Mouse (Mus musculus): Measurements from ENCODE around the gene Creg1.

Creg1 gene

DNA sequence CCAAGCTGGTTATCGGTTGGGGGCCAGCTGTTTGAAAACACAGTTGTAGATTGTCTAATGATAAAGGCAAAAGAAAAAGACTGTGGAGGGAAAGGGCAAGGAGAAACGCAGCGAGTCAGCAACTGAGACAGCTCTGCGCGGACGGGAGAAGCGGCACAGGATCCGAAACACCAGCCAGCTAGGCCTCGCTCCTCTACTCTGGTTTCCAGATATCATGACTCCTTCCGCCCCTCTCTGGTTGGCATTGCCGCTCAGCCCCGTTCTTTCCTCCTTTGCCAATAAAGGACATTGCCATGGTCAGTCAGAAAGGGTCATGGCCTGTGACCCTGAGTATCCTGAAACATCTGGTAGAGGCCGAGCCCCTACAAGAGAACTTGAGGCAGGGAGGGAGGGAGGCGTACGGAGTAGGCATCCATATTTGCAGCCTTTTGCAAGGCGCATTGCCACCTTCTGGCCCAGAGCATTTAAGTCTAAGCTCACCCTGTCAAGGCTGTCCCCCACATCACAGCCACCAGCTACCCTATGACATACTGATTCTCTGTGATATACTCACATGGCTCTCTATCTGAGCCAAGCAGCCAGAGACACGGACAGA, 25.6 kb downstream of the Creg1 start:
- no peak for DNase-seq

DNA sequence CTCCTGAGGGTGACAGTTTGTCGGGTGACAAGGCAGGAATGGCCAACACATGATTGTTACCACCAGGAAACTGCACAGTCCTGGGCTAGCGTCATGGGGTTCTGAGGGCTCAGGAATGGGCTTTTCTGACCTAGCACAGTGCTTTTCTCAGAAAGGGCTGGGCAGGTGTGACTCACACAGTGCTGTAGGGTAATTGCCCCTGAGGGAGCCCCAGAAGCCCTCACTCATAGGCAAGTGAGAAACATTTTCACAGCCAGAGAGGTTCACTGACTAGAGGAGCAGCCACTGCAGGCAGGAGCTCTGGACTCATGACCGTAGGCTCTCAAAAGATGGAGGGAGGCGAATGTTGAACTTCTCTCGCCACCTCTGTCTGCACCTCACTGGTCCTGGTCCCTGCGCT, 26.4 kb downstream of the Creg1 start:
- DNase-seq = no peak

DNA sequence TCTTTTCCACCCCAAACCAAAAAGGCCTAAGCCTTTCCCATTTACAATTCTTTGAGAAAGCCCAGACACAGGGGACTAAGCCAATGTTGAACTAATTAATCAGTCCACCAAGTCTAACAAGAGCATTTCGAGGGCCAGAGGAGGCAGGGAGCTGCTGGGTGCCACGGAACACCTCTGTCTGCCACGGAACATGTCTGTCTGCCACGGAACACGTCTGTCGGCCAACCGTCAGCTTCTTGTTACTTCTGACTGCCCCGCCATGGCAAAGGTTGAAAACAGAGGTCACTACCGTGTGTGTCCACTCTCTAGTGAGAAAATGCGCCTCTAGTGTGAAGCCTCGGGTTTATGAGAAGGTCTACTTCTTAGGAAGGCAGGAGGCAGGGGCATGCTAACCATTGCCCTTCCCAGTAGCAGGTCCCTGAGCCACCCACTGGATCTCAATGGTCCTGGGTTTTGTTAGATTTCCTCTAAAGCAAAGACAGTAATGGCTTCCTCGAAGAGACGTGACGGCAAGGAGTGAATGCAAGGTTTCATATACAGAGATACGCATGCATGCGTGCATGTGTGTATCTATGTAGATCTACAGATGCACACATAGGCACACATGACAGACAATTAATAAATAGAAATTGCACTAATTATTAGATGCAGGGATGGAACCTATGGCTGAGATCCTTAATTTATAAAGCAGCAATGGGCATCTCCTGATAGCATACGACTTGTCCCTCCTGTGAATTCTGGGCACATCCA, 27.1 kb downstream of the Creg1 start:
- no peak for DNase-seq

DNA sequence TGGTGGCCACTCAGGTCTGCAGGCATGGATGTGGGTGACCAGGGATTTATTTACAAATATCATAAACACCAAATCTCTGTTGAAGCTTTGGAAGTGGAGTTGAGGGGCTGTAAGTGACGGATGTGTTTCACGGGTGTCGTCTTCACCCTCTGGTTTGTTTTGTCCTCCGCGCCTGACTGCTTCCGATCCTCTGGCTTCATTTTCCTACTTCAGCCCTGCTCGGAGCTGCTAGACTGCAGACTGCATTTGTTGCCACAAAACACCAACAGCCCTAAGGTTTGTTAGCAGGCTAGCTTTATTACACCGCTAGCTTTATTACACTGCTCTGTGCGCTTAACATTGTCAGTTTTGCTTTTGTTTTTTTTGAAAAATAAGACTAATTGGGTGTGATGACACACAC, 27.9 kb downstream of the Creg1 start:
- no peak for DNase-seq

DNA sequence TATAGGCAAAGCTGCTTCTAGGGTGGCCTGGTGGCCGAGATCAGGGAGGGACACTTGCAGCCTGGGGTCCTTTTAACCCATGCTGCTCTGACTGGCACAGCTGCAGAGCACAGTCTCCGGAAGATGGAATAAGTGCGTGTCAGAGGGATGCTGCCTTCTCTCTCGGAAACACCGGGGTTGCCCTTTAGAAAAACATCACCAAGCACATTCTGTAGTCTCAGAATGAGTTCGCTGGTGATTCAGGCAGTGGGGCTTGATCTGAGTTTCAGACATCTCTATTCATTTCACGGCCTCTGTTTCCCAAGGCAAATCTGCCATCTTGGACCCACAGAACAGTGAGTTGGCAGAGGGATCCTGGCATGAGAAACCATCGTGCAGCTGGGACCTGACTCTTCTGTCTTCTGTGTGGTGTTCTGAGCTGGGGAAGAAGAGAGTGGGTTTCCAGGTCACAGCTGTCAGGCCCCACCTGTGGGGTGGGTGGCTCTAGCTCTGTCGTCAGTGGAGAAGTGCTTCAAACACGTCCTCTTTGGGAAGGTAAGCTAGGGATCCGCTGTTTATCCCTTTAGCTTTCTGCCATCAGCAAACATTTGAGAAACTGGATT, 38.3 kb downstream of the Creg1 start:
- no peak for DNase-seq

DNA sequence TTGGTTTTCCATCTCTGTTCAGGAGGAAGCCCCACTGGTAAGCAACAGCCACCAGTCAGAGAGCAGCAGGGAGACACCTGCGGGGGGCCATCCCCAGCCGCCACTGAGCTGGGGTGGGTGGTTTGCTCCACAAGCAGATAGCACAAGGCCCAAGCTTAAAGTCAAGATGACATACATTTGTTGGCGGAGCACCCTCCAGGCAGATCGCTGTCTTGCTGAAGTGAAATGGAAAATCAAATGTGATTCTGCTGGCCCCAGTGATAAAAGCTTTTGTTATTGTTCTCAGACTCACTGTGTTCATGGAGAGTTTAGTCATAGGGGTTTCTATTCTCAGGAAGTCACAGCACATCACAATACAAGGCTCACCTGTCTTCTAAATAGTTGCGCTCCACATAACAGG, 39.6 kb downstream of the Creg1 start:
- no peak for DNase-seq

DNA sequence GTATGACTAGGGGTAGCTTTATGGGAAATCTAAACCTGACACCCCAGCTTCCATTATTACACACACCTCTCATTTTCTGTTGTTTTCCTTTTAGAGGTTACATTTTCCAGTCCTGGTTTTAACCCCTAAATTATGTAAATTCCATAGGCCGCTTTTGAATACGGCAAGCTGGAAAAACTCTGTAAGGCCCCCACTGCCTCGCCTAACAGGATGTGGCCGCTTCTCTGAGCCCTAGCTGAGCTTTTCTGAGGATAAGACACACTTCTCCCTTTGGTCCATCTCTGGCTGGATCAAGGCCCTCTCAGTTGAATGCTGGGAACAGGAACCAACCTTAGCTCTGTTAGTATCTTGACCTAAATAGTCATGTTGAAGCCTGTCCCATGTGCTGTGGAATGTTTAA, 40.6 kb downstream of the Creg1 start:
- no peak for DNase-seq

DNA sequence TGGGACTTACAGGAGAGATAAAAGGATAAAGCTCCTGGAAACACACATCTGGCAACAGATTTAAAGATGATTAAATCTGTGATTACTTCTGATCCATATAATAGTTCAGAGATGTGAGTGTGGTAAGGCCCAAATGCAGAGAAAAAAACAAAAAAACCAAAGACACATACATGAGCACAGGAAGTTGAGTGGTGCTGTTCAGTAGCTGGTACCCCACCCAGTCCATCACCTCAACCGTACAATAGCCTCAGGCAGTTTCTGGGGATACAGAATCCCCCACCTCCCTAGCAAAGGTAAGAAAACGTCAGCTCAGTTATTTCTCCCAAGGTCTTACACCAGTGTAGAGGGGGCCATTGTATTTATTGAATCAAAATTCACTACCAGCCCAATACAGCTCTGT, 47.1 kb downstream of the Creg1 start:
- DNase-seq = no peak

DNA sequence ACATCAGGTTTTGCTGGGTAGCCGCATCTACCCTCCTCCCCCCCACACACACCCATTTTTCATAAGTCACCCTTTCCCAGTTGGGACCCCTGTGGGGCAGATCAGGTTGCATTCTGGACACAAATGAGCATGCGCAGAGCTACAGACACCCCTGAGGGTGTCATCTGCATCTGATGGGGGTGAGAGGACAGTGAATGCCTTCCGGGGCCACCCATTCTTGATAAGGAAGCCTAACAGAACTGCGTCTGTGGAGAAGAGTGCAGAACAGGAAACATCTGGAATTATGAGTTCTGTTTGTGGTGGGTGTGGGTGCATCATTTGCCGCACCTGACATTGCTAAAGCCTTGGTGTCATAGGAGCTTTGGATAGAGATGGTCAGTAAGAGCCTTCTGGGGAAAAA, 47.6 kb downstream of the Creg1 start:
- DNase-seq = no peak

DNA sequence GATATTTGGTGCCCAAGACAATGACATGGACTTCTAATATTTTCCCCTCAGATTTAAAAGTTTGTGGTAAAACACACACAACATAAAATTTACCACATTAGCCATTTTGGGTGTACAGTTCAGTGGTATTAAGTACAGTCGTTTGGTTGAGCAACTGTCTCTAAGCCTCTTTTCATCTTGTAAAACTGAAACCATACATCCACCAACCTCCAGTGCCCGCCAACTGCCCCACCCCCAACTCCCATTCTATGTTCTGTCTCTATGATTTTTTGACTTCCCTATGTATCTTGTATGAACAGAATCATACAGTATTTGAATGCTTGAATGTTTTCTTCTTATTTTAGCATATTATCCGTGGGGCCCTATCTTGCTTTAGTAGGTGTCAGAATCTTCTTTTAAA, 49.2 kb downstream of the Creg1 start:
- no peak for DNase-seq

DNA sequence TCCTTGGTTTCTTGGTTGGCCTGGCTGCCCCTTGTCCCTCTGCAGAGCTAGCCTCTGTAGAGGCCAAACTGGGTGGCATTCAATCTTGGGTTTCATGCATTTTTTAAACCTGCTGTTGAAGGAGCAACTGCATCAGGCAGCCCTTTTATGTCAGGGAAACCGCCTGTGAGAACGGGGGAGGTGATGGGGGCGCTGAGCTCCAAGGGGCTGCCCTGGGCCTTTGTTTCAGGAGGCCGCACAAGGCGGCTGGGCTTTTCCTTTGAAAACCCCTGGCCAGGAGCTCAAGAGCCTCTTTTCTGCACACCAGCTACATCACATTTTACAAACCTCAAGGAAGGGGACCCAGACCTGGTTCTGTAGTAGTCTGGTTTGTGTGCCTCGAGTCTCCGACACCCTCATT, 50.6 kb downstream of the Creg1 start:
- DNase-seq = no peak

DNA sequence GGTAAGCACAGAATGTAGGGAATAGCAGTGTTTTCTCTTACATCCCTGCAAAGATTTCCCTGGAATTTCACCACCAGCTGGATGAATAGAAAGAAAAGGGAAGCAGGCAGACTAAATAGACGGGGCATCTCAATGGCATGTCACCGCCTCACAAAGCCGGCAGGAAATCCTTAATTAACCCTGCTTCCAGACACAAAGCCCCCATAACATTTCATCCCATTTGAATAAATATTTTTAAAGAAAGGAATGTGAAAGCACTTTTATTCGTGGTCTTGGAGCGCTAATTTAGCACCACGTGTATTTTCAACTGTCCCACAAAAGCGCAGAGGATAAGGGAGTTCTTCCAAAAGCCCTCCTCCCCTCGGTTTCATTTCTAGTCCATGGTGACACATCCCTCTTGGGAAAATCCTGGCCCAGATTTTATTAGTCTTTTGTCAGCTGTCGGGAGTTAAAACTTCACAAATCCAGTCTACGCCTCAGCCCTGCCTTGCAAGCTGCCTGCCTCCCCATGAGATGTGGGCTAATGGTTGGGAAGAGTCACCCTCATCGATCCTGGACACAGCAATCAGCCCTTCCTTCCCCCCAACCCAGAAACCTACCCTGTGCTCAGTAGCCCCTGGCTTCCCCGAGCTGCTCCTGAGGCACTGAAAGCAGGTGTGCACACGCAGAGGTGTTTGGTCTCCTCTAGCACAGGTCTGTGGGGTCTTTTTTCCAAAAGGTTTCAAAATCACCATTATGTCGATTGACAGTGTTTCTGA, 51.2 kb downstream of the Creg1 start:
- no peak for DNase-seq

DNA sequence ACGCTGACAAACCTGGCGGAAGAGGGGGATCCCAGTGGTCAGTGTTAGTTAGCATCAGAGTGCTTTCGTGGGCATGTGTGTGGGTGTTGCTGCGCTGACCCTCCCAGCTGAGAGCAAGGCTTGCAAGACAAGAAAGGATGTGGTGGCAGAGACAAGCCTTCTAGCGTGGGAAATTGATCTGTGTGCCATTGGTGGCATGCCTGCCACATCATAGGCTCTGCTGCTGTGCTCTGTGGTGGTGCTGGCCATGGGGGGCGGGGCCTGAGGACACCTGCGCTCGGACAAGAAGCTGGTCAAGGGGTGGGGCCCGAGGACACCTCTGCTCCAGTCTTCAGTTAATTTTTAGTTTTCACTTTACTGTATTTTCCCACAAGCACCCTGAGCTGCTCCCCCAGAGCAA, 52.8 kb downstream of the Creg1 start:
- DNase-seq = no peak

DNA sequence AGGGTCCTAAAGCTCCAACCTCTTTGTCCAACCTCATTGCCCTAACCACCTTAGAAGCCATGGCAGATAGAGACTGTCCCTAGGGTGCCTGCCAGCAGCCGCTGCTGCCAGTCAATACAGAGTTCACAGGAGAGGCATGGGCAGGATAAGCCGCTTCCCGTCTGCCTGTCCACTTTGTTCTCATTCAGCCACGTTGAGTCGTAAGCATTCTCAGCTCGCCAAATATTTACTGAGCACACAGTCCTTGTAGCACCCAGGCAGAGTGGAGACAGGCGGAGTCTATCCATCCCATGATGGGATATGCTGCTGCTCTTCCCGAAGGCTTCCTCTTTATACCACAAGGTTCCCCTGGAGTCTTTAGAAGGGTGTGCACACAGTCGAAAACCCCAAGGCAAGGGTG, 53.7 kb downstream of the Creg1 start:
- DNase-seq = no peak

DNA sequence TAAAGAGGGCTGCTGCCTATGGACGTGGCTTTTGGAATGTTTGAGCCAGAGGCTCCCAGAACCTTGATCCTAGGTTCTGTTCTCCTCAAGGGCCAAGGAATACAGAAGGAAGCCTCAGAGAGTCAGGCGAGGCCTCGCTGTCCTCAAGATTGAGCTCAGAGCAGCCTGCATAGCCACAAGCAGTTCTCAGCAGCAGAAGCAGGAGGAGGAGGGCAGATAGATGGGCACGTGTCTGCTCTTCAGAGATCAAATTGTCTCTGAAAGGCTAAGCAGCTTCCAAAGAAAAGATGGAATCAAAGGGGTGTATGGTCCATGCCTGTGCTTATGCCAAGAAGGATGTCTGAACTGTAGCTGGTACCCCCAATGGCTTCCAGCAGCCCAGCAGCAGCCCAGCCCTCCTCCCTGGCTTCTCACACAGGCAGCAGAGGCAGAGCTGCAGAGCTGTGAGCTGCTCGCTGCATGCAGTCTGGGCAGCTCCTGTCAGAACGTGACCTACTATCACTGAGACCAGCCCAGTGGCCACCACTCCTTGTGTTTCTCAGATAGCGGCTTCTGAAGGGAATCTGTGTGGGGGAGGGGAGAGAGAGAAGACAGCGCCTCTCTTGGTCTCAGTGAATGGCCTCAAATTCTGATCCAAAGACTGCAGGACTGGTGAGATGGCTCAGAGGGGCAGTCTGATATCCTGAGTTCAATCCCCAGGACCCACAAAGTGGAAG, 54.8 kb downstream of the Creg1 start:
- no peak for DNase-seq

DNA sequence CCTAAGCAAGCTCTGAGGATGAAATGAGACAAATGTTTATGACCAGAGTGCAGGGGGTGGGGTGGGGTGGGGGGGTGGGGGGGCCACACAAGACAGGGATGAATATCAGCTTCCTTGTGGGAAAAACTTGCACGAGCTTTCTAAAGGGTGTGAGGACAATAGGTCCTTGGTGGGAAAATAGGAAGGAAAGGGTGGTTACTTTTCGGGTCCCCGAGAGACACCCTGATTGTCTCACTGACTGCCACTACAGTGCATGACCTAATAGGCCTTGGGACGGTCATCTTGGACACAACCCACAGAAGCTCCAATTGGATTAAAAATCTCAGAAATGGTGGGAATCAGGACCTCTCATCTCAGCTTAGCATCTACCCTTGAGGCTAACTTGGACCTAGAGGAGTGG, 55.6 kb downstream of the Creg1 start:
- DNase-seq = no peak

DNA sequence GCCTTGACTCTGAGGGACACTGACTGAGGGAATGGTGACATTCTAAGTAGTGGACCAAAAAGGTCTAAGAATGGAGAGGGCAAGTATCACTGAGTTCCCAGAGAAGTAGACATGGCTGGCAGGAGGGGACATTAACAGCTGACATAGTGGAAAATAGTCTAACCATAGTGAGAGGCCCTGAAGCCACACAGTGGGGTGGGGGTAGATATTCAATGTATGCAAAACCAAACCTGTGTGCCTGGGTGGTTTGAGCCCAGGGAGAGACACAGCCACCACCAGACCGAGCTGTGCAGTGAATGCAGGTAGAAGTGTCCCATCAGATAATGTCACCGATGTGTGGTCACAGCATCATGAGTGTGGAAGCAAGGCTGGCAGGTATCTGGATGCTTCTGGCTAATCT, 58.5 kb downstream of the Creg1 start:
- DNase-seq = no peak
